Mouse (Mus musculus): ENCODE measurements around the gene Gm2897.
"Not testable (repeated sequence)": the region's sequence is repeated elsewhere in the genome, so short reads cannot be mapped to it uniquely, and the experiment has no call there.

- TF ChIP-seq CTCF, EP300 (IDR thresholded peaks at IDR 0.05; ENCODE audit: low read depth): not testable (repeated sequence)
These were observed 19.4 kb upstream of the Gm2897 start, which contains the start of gene Gm2888 for GRCm38 (mm10) chr14:3029702-3030101.
